Mouse (Mus musculus) kidney, postnatal 25 days (tissue): ENCODE measurements around the gene Samd4b.

Experiments used
- DNase-seq, 2 experiments: peaks; one replicate each; pipeline ENCODE4 v3.0.0; 2021; ENCODE audit warnings: mixed read lengths in 2 of 2

The Samd4b gene

GRCm38 (mm10) chr7:28356981-28357380, 241.0 kb downstream of the Samd4b start:
- DNase-seq = peak; percentile 71 to 80

GRCm38 (mm10) chr7:28355221-28355620, 242.7 kb downstream of the Samd4b start:
- DNase-seq = peak in 1 of 2 experiments; percentile 36

GRCm38 (mm10) chr7:28354596-28354995, 243.3 kb downstream of the Samd4b start:
- no peak for DNase-seq

- no peak for DNase-seq
These were observed 243.8 kb downstream of the Samd4b start for GRCm38 (mm10) chr7:28354113-28354581.

GRCm38 (mm10) chr7:28353267-28353666, 244.7 kb downstream of the Samd4b start:
- no peak for DNase-seq

- no peak for DNase-seq
These were observed 246.2 kb downstream of the Samd4b start for GRCm38 (mm10) chr7:28351676-28352191.

GRCm38 (mm10) chr7:28350155-28350883, 247.6 kb downstream of the Samd4b start, which contains the start of gene Rps16:
Rps16 (plus strand) TSS chr7:28350652.
- DNase-seq = peak; percentile 98
